Mouse (Mus musculus) stomach, embryonic 14.5 days (tissue): ENCODE data around the gene Khsrp. TPM values are rescaled to one million over a fixed set of nuclear protein-coding genes. Genes with fewer than 3 reads are reported as not detected.

Experiments
- ATAC-seq: fragments of 200-750 bp; cut with Nextera tagmentation; 2 replicates; pipeline ENCODE4 v1.8.0; 2017; ENCODE audit warnings: low read depth, moderate TSS enrichment; ENCODE audit not compliant: insufficient number of reproducible peaks, insufficient read depth, low FRiP score
- H3K27ac ChIP-seq: fragments of 300-500 bp; sonication (generic); 2 replicates; pipeline ENCODE4 v1.5.1; 2014; ENCODE audit warnings: mild to moderate bottlenecking, low read length, moderate library complexity, mixed read lengths
- H3K27me3 ChIP-seq: fragments of 300-500 bp; sonication (generic); 2 replicates; pipeline ENCODE4 v1.6.1; 2014; ENCODE audit warnings: low read length, control low read depth, mixed read lengths; ENCODE audit not compliant: control insufficient read depth, insufficient read depth
- H3K36me3 ChIP-seq: fragments of 300-500 bp; sonication (generic); 2 replicates; pipeline ENCODE4 v1.6.1; 2014; ENCODE audit warnings: mild to moderate bottlenecking, control low read depth, low read length, moderate library complexity, mixed read lengths; ENCODE audit not compliant: control insufficient read depth, insufficient read depth
- H3K4me1 ChIP-seq: fragments of 300-500 bp; sonication (generic); 2 replicates; pipeline ENCODE4 v1.6.1; 2014; ENCODE audit warnings: low read length, control low read depth, mixed read lengths; ENCODE audit not compliant: control insufficient read depth, insufficient read depth
- H3K4me2 ChIP-seq: fragments of 300-500 bp; sonication (generic); replicated peaks from 2 replicates; pipeline ENCODE4 v1.6.1; 2014; ENCODE audit warnings: low read depth, low read length, control low read depth
- H3K4me3 ChIP-seq: fragments of 300-500 bp; sonication (generic); 2 replicates; pipeline ENCODE4 v1.5.1; 2014; ENCODE audit warnings: low read depth, low read length, control low read depth
- H3K9ac ChIP-seq: fragments of 300-500 bp; sonication (generic); replicated peaks from 2 replicates; pipeline ENCODE4 v1.6.1; 2014; ENCODE audit warnings: low read depth, mild to moderate bottlenecking, control low read depth, low read length, moderate library complexity, mixed read lengths
- H3K9me3 ChIP-seq: fragments of 300-500 bp; sonication (generic); 2 replicates; pipeline ENCODE4 v1.6.1; 2016; ENCODE audit warnings: low read depth, low read length, control low read depth; ENCODE audit not compliant: control insufficient read depth
- WGBS: fragments of 180-500 bp; shearing (Covaris S2); extraction: QIAGEN DNeasy Blood & Tissue Kit; methylation state at CpG from one replicate; pipeline ENCODE4 v1.1.7; 2014; 5-methylcytosine and 5-hydroxymethylcytosine counted together
- polyA plus RNA-seq: library from polyadenylated mRNA; unstranded; fragments of >200 nt; fragmentation: Nextera tagmentation; extraction: Ambion mirVana; gene quantifications from 2 replicates; pipeline ENCODE4 v1.2.1, GENCODE M21; 2014

Khsrp gene
- 45.8 and 46.4 TPM in 2 replicates for polyA plus RNA-seq

DNA sequence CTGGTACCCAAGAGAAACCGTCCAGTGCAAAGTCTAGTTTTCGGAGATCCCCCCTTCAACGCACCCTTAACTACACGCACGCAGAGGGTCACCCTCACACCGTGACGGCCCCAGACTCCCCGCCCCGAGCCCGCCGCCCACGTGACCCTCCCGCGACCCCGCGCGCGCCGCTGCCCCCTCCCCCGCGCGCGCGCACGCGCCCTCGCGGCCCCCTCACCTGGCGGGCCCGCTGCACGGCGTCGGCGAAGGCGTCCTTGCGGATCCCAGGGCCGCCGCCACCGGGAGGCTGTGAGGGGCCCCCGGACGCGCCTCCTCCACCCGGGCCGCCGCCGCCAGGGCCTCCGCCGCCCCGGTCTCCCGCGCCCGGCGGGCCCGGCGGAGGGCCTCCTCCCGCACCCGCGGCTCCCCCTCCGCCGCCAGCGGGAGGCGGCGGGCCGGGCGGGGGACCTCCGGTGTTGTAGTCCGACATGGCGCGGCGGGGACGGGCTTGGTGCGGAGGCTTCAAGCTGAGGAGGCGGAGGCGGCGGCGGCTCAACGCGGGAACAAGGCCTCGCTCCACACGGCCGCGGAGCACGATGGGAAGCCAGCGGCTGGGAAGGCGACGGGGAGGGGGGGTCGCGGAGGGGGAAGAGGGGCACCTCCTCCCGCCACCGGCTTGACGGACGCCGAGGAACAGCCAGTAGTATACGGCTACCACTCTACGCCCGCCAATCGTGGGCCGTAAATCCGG is at the start of gene Khsrp:
Gene Khsrp, minus strand, starts transcription at position 592 of the 730 bp plus-strand sequence.
- peaks cover 26% of the 10 kb centered on the region for H3K36me3 ChIP-seq
- H3K9me3 ChIP-seq, result no peaks in the 10 kb centered on the region
- peak within 1 kb of the TSS; percentile 96 for H3K4me2 ChIP-seq
- under 1% methylated on average over 87 of the region's 99 CpGs for WGBS
- no peak for ATAC-seq
- H3K9ac ChIP-seq, result peak within 1 kb of the TSS; percentile 99
- H3K27me3 ChIP-seq, result no peaks in the 10 kb centered on the region
- H3K4me3 ChIP-seq, result peak within 1 kb of the TSS; percentile 76
- H3K4me1 ChIP-seq, result peaks cover 8% of the 10 kb centered on the region; the same call in 1 of the 2 replicates
- H3K27ac ChIP-seq, result peak within 1 kb of the TSS; percentile 86

DNA sequence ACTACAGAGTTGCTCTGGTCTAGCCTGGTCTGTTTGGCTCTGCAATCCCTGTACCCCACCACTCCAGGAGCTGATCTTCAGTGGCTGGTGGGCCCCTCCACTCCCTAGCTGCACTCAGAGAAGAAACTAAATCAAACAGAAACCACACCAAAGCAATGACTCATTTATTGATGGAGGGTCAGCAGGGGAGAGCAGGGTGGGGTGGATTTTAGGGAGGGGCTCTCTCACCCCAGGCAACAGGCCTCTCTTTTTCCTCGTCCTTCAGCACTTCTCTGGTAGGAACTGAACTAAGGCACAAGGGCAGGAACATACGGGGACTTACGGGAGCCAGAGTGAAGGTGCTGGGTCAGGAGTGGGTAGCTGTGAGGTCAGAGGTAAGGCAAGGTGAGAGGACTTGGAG is 48.6 kb upstream of the Khsrp start:
- H3K36me3 ChIP-seq, result no peaks in the 10 kb centered on the region
- no peak overlapping the region for H3K4me2 ChIP-seq
- 59% methylated on average over 3 of the region's 3 CpGs for WGBS
- no peak overlapping the region for H3K9ac ChIP-seq
- no peaks in the 10 kb centered on the region for H3K9me3 ChIP-seq
- no peak overlapping the region for H3K4me3 ChIP-seq
- 0 out of 2 replicates have a peak, but pooled peaks cover 8% of the 10 kb centered on the region for H3K4me1 ChIP-seq
- no peak overlapping the region for H3K27ac ChIP-seq
- peak; percentile 50; the same call in 1 of the 2 replicates for ATAC-seq
- H3K27me3 ChIP-seq, result no peaks in the 10 kb centered on the region

DNA sequence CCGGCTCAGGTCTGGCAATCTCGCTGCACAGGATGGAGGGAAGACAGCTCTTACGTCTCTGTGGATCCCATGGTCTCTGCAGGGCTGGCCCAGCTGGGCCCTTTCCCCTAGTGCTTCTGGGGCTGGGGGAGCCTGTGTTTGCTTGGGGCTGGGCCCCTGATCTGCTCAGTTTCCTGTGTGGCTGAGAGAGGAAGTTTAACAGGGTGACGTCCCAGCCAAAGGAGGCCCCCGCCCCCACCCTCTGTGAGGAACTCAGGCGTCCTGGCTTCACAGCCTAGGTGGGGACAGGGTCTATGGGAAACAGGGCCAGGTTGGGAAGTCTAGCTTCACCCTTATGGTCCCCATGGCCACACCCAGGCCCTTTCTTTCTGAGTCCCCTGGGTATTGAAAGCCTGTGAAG is 47.0 kb upstream of the Khsrp start, which contains the start of gene Dennd1c:
Gene Dennd1c, minus strand, starts transcription at position 179 of the 400 bp plus-strand sequence.
- Histone ChIP-seq H3K9me3 (no peaks in the 10 kb centered on the region), H3K9ac (no peak within 1 kb of the TSS), H3K27me3 (no peaks in the 10 kb centered on the region), H3K4me3 (no peak within 1 kb of the TSS), H3K27ac (no peak within 1 kb of the TSS), H3K4me2 (no peak within 1 kb of the TSS), H3K4me1 (0 out of 2 replicates have a peak, but pooled peaks cover 8% of the 10 kb centered on the region), H3K36me3 (no peaks in the 10 kb centered on the region)
- 33% methylated on average over 6 of the region's 6 CpGs for WGBS
- ATAC-seq, result no peak

DNA sequence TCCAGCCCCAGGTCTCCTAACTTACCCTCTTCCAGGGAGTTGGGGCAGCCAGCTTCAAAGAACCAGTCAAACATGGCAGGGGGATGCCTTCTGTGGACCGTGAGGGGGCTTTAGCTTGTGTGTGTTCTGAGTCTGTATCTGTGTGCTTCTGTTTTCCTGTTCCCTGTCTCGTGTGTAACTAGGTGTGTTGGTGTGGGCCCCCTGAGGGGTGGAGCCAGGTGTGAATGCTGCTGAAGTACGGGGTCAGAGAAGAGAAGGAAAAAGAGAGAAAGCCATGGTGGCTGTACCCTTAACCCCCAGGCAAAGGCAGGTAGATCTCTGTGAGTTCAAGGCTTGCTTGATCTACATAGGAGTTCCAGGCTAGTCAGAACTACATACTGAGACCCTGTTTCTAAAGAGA is 45.6 kb upstream of the Khsrp start:
- no peak for ATAC-seq
- Histone ChIP-seq H3K4me3 (no peak overlapping the region), H3K9ac (no peak overlapping the region), H3K9me3 (no peaks in the 10 kb centered on the region), H3K27me3 (no peaks in the 10 kb centered on the region), H3K4me2 (no peak overlapping the region), H3K27ac (no peak overlapping the region), H3K4me1 (0 out of 2 replicates have a peak, but pooled peaks cover 8% of the 10 kb centered on the region), H3K36me3 (no peaks in the 10 kb centered on the region)
- WGBS, result 48% methylated on average over 3 of the region's 3 CpGs

DNA sequence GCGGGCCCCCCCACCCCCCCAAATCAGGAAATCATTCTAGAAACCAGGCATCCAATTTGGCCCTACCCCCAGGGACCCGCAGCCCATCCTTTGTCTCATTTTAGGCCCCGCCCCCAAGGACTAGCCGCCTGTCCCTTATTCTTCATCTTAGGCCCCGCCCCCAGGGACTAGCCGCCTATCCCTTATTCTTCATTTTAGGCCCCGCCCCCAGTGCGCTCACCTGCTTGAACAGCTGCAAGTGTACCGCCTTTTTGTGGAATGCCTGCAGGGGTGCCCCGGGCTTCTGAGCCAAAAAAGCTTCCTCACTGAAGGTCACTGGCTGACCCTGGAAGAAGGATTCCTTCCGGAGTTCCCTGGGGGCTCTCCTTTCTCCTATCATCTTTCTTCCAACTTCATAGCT is 39.4 kb upstream of the Khsrp start:
- ATAC-seq, result peak; percentile 75
- Histone ChIP-seq H3K9ac (no peak overlapping the region), H3K4me3 (peak overlapping the region; percentile 17), H3K9me3 (no peaks in the 10 kb centered on the region), H3K27me3 (no peaks in the 10 kb centered on the region), H3K4me2 (peak overlapping the region; percentile 38), H3K4me1 (0 out of 2 replicates have a peak, but pooled peaks cover 2% of the 10 kb centered on the region), H3K36me3 (no peaks in the 10 kb centered on the region), H3K27ac (no peak overlapping the region)
- 5% methylated on average over 11 of the region's 11 CpGs for whole genome bisulfite sequencing

DNA sequence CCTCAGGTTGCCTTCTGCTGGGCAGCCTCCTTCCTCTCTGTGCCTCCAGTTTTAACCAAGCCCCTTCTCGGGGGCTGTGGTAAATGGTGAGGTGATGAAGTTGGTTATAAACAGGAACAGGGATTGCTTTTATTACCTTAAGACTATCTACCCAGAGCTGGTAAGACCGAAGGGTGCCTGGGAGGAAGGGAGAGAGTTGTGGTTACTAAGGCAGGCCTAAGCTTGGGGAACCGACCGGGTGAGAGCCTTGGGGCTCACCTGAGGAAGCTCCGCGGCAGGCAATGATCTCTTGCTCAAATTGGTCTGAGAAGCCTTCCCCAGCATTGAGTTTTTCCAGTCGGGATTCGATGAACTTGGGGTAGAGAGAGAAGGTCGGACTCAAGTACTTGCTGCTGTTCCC is 39.0 kb upstream of the Khsrp start:
- H3K4me1 ChIP-seq, result 0 out of 2 replicates have a peak, but pooled peaks cover 2% of the 10 kb centered on the region
- peak overlapping the region; percentile 17 for H3K4me3 ChIP-seq
- 16% methylated on average over 9 of the region's 9 CpGs for WGBS
- no peak overlapping the region for H3K9ac ChIP-seq
- ATAC-seq, result no peak
- H3K27ac ChIP-seq, result 0 out of 2 replicates have a peak overlapping the region, but pooled peaks have one; percentile 33
- H3K36me3 ChIP-seq, result no peaks in the 10 kb centered on the region
- no peaks in the 10 kb centered on the region for H3K9me3 ChIP-seq
- no peaks in the 10 kb centered on the region for H3K27me3 ChIP-seq
- peak overlapping the region; percentile 38 for H3K4me2 ChIP-seq

DNA sequence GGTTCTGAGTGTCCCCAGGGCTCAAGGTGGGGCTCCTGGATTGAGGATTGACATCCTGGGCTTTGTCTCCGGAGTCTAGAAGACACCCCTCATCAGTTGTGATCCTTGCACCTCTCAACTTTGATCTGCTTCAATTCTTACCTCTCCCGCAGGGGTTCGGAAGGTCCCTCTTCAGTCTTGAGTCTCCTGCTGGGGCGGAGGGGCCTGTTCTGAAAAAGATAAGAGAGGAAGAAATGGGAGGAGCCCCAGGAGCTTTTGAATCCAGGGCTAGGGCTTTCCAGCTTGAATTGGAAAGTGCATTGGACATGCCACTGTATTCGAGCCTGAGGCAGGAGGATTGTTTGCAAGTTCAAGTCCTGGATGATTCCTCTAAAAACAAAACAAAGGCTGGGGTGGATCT is 35.6 kb upstream of the Khsrp start:
- Histone ChIP-seq H3K36me3 (no peaks in the 10 kb centered on the region), H3K9me3 (no peaks in the 10 kb centered on the region), H3K27me3 (peaks cover 12% of the 10 kb centered on the region; the same call in 1 of the 2 replicates), H3K27ac (no peak overlapping the region), H3K4me1 (0 out of 2 replicates have a peak, but pooled peaks cover 2% of the 10 kb centered on the region), H3K4me2 (no peak overlapping the region), H3K4me3 (no peak overlapping the region), H3K9ac (no peak overlapping the region)
- 65% methylated on average over 5 of the region's 5 CpGs for WGBS
- ATAC-seq, result no peak

DNA sequence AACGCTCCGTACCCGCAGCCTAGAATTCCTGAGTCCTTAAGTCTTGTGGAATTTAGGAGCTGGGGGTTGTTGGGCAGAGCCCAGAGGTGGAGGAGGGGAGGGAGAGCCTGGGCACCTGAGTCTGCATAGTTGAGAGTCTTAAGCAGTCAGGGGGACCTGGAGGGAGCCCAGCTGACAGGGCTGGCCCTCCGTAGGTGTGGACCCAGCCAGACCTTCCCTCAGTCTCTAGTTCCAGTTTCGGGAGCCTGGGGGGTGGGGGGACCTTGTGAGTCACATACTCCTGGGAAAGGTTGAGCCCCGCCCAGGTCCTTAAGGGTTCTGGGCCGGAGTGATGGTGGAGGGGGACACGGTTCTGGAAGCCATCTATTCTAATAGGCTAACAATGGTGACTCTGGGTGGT is 31.7 kb upstream of the Khsrp start:
- H3K4me2 ChIP-seq, result peak overlapping the region; percentile 25
- H3K4me3 ChIP-seq, result peak overlapping the region; percentile 34
- 7% methylated on average over 8 of the region's 8 CpGs for WGBS
- H3K27ac ChIP-seq, result peak overlapping the region; percentile 80; the same call in 1 of the 2 replicates
- peaks cover 3% of the 10 kb centered on the region; the same call in 1 of the 2 replicates for H3K4me1 ChIP-seq
- no peaks in the 10 kb centered on the region for H3K36me3 ChIP-seq
- H3K9me3 ChIP-seq, result no peaks in the 10 kb centered on the region
- H3K9ac ChIP-seq, result peak overlapping the region; percentile 25; the same call in 1 of the 2 replicates
- ATAC-seq, result no peak
- H3K27me3 ChIP-seq, result peaks cover 15% of the 10 kb centered on the region; the same call in 1 of the 2 replicates
